Mouse (Mus musculus) fibroblast of lung, adult 2 months (primary cell): ENCODE measurements around the gene Klc4.

Experiments
- DNase-seq: peaks from one replicate; pipeline ENCODE4 v3.0.0-alpha.2; 2011; ENCODE audit warnings: low read depth

Gene Klc4

GRCm38 (mm10) chr17:46619683-46620357 lies 26.0 kb downstream of the Klc4 start:
- DNase-seq = no peak

- no peak for DNase-seq
Observed at GRCm38 (mm10) chr17:46618769-46619682, 26.8 kb downstream of the Klc4 start.

GRCm38 (mm10) chr17:46618394-46618768 lies 27.4 kb downstream of the Klc4 start:
- no peak for DNase-seq

- DNase-seq = no peak
Observed at GRCm38 (mm10) chr17:46617799-46618198, 28.0 kb downstream of the Klc4 start.

- no peak for DNase-seq
Observed at GRCm38 (mm10) chr17:46613229-46613628, 32.6 kb downstream of the Klc4 start.

- DNase-seq = no peak
Observed at GRCm38 (mm10) chr17:46612820-46613219, 33.0 kb downstream of the Klc4 start.

GRCm38 (mm10) chr17:46612189-46612588 lies 33.6 kb downstream of the Klc4 start:
- DNase-seq = no peak

- no peak for DNase-seq
Observed at GRCm38 (mm10) chr17:46611316-46611715, 34.5 kb downstream of the Klc4 start.

- DNase-seq = no peak
Observed at GRCm38 (mm10) chr17:46609721-46610514, 35.9 kb downstream of the Klc4 start.

GRCm38 (mm10) chr17:46605987-46606386 lies 39.8 kb downstream of the Klc4 start:
- DNase-seq = no peak

- DNase-seq = no peak
Observed at GRCm38 (mm10) chr17:46605126-46605525, 40.7 kb downstream of the Klc4 start.

- DNase-seq = no peak
Observed at GRCm38 (mm10) chr17:46603229-46603628, 42.6 kb downstream of the Klc4 start.

GRCm38 (mm10) chr17:46602212-46602611 lies 43.6 kb downstream of the Klc4 start:
- DNase-seq = no peak

- DNase-seq = no peak
Observed at GRCm38 (mm10) chr17:46600569-46600968, 45.3 kb downstream of the Klc4 start.

GRCm38 (mm10) chr17:46598963-46599362 lies 46.9 kb downstream of the Klc4 start:
- DNase-seq = no peak

- no peak for DNase-seq
Observed at GRCm38 (mm10) chr17:46597956-46598355, 47.9 kb downstream of the Klc4 start.

GRCm38 (mm10) chr17:46595336-46595735 lies 50.5 kb downstream of the Klc4 start:
- DNase-seq = no peak

GRCm38 (mm10) chr17:46594606-46595005 lies 51.2 kb downstream of the Klc4 start:
- DNase-seq = peak; percentile 63

GRCm38 (mm10) chr17:46593124-46593523 lies 52.7 kb downstream of the Klc4 start:
- DNase-seq = no peak

- no peak for DNase-seq
Observed at GRCm38 (mm10) chr17:46591406-46591805, 54.4 kb downstream of the Klc4 start.

GRCm38 (mm10) chr17:46590439-46590838 lies 55.4 kb downstream of the Klc4 start:
- no peak for DNase-seq

- no peak for DNase-seq
Observed at GRCm38 (mm10) chr17:46589635-46590314, 56.0 kb downstream of the Klc4 start.
